Mouse (Mus musculus): ENCODE measurements at regions not wholly inside any gene's neighbourhood (a gene's known extent, or its start where the extent isn't known, plus 50 kb on each side); places are given as distances from the start of the nearest gene placed in this dataset.
A peak's percentile ranks its signal among the peaks of the same experiment; 100 is the strongest.

DNA sequence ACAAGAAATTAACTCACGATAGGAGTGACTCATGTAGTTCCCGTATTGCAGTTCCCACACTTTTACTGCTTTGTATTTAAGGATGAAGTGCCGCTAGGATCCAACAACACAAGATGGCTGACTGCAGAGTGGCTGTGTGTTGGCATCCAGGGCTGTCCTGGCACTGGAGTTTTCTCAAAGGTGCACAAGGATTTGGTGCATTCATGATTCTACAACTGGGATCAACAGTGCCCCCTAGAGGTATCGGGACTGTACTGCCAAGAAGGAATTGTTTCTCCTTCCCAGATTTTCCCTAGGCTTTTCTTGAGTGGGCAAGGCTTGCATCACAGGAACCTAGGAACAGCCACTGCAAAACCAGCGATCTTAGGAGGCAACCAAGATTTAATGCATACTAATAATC lies 88.7 kb downstream of the Erv3 start:
- TF ChIP-seq CTCF (IDR thresholded peaks at IDR 0.05; ENCODE audit: low read depth, low read length) (peak; percentile 37), POLR2A (IDR thresholded peaks at IDR 0.05; ENCODE audit: insufficient read depth, low read length) (no peak)
